Mouse (Mus musculus) neural tube, embryonic 11.5 days (tissue): ENCODE results near the gene Pdxp. TPM values are rescaled to one million over a fixed set of nuclear protein-coding genes. Genes with fewer than 3 reads are reported as not detected.
"Not testable (repeated sequence)": the region's sequence is repeated elsewhere in the genome, so short reads cannot be mapped to it uniquely, and the experiment has no call there.

Experiments
- ATAC-seq: fragments of 200-750 bp; cut with Nextera tagmentation; 2 replicates; pipeline ENCODE4 v1.8.0; 2017; ENCODE audit warnings: moderate number of reproducible peaks, mild to moderate bottlenecking, moderate TSS enrichment, moderate library complexity; ENCODE audit not compliant: insufficient read depth, low FRiP score, low TSS enrichment
- DNase-seq: peaks from one replicate; pipeline ENCODE4 v3.0.0-alpha.2; 2015; ENCODE audit warnings: low spot score
- H3K27ac ChIP-seq: fragments of 300-500 bp; sonication (generic); 2 replicates; pipeline ENCODE4 v1.5.1; 2014; ENCODE audit warnings: low read depth, mild to moderate bottlenecking, low read length
- H3K27me3 ChIP-seq: fragments of 300-500 bp; sonication (generic); 2 replicates; pipeline ENCODE4 v1.6.1; 2014; ENCODE audit warnings: mild to moderate bottlenecking, low read length, mixed read lengths; ENCODE audit not compliant: control insufficient read depth, insufficient read depth
- H3K36me3 ChIP-seq: fragments of 300-500 bp; sonication (generic); 2 replicates; pipeline ENCODE4 v1.6.1; 2014; ENCODE audit warnings: mild to moderate bottlenecking, low read length, moderate library complexity, mixed read lengths; ENCODE audit not compliant: control insufficient read depth, insufficient read depth
- H3K4me1 ChIP-seq: fragments of 300-500 bp; sonication (generic); 2 replicates; pipeline ENCODE4 v1.6.1; 2014; ENCODE audit warnings: low read length, mixed read lengths; ENCODE audit not compliant: control insufficient read depth, insufficient read depth
- H3K4me2 ChIP-seq: fragments of 300-500 bp; sonication (generic); 2 replicates; pipeline ENCODE4 v1.6.1; 2014; ENCODE audit warnings: low read depth, mild to moderate bottlenecking, moderate library complexity
- H3K4me3 ChIP-seq: fragments of 300-500 bp; sonication (generic); 2 replicates; pipeline ENCODE4 v1.5.1; 2014; ENCODE audit warnings: low read depth, low read length
- H3K9ac ChIP-seq: fragments of 300-500 bp; sonication (generic); 2 replicates; pipeline ENCODE4 v1.6.1; 2014; ENCODE audit warnings: mild to moderate bottlenecking, low read length
- H3K9me3 ChIP-seq: fragments of 300-500 bp; sonication (generic); 2 replicates; pipeline ENCODE4 v1.6.1; 2016; ENCODE audit warnings: low read length; ENCODE audit not compliant: control insufficient read depth
- WGBS: fragments of 180-500 bp; shearing (Covaris S2); extraction: QIAGEN DNeasy Blood & Tissue Kit; methylation state at CpG from one replicate; pipeline ENCODE4 v1.1.7; 2014; 5-methylcytosine and 5-hydroxymethylcytosine counted together
- polyA plus RNA-seq: library from polyadenylated mRNA; unstranded; fragments of >200 nt; fragmentation: Nextera tagmentation; extraction: Ambion mirVana; gene quantifications from 2 replicates; pipeline ENCODE4 v1.2.1, GENCODE M21; 2014

Gene Pdxp
- polyA plus RNA-seq, 1 experiment from 2014 or later: 34.9 TPM

- Histone ChIP-seq H3K9me3 (no peaks in the 10 kb centered on the region), H3K36me3 (no peaks in the 10 kb centered on the region), H3K4me3 (peak within 1 kb of the TSS; percentile 74), H3K27me3 (no peaks in the 10 kb centered on the region), H3K27ac (peak within 1 kb of the TSS; percentile 98), H3K4me2 (peak within 1 kb of the TSS; percentile 88), H3K4me1 (peaks cover 6% of the 10 kb centered on the region; the same call in 1 of the 2 replicates), H3K9ac (peak within 1 kb of the TSS; percentile 88)
- WGBS: under 1% methylated on average over 72 of the region's 95 CpGs
- ATAC-seq (peak; percentile 89), DNase-seq (peak; percentile 95)
These were observed 36.5 kb upstream of the Pdxp start, which contains the start of gene Gga1 for GRCm38 (mm10) chr15:78876991-78877809. Gene Gga1 (plus strand): TSS chr15:78877190.

- Histone ChIP-seq H3K4me3 (peak overlapping the region; percentile 74), H3K4me1 (peaks cover 6% of the 10 kb centered on the region; the same call in 1 of the 2 replicates), H3K27ac (peak overlapping the region; percentile 98), H3K9ac (peak overlapping the region; percentile 88), H3K9me3 (no peaks in the 10 kb centered on the region), H3K4me2 (peak overlapping the region; percentile 88), H3K36me3 (no peaks in the 10 kb centered on the region), H3K27me3 (no peaks in the 10 kb centered on the region)
- ATAC-seq (peak; percentile 31; the same call in 1 of the 2 replicates), DNase-seq (no peak)
- under 1% methylated on average over 17 of the region's 17 CpGs for WGBS
These were observed 35.8 kb upstream of the Pdxp start for GRCm38 (mm10) chr15:78877810-78878390.

DNA sequence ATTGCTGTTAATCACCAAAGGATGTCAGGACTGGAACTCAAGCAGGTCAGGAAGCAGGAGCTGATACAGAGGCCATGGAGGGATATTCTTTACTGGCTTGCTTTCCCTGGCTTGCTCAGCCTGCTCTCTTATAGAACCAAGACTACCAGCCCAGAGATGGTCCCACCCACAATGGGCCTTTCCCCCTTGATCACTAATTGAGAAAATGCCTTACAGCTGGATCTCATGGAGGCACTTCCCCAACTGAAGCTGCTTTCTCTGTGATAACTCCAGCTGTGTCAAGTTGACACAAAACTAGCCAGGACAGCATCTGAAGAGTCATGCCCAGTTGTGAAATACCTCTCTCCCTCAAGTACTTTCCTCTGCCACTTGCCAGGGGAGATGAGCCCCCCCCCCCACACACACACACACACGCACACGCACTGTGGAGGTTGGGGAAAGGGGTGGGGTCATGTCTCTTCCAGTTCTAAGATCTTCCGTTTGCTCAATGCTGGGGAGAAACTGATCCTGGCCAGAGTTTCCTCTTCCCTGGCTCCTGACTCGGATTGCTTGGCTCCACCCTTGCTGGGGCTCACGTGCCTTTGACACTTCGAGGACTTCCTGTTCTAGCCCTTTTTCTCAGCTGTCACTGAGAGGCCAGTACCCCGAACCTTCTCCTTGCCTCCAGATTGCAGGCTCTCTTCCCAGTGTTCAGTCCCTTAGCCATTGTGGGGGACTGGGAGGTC is 34.8 kb upstream of the Pdxp start:
- H3K4me1 ChIP-seq, H3K27me3 ChIP-seq, DNase-seq, H3K27ac ChIP-seq, H3K9me3 ChIP-seq, H3K36me3 ChIP-seq, H3K4me2 ChIP-seq, H3K9ac ChIP-seq, H3K4me3 ChIP-seq, ATAC-seq: not testable (repeated sequence)
- WGBS: 74% methylated on average over 7 of the region's 7 CpGs

DNA sequence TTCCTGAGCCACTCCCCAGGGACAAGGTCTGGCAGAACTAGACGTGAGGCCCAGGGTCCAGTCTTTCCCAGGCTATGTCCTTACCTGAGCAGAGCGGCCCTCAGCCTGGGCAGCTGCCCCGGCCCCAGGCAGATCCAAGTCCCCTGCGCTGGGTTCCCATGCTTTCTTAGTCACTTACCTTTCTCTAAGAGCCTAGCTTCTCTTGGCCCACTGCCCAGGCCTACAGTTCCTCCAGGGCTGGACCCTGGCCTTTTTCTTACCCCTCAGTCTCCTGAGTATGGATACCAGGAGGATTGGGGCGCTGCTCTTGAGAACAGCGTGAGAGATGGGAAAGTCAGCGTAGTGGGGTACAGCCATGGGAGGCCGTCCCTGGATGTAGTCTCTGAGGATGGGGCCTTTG is 33.3 kb upstream of the Pdxp start:
- H3K4me3 ChIP-seq: no peak overlapping the region
- H3K27me3 ChIP-seq: no peaks in the 10 kb centered on the region
- H3K9me3 ChIP-seq: no peaks in the 10 kb centered on the region
- H3K4me2 ChIP-seq: no peak overlapping the region
- no peak for DNase-seq
- ATAC-seq: no peak
- peaks cover 14% of the 10 kb centered on the region for H3K36me3 ChIP-seq
- H3K4me1 ChIP-seq: peaks cover 6% of the 10 kb centered on the region; the same call in 1 of the 2 replicates
- no peak overlapping the region for H3K27ac ChIP-seq
- 94% methylated on average over 8 of the region's 8 CpGs for WGBS
- no peak overlapping the region for H3K9ac ChIP-seq

- H3K4me1 ChIP-seq: peaks cover 6% of the 10 kb centered on the region; the same call in 1 of the 2 replicates
- H3K9ac ChIP-seq: no peak overlapping the region
- H3K4me2 ChIP-seq: no peak overlapping the region
- no peak overlapping the region for H3K27ac ChIP-seq
- WGBS: 88% methylated on average over 3 of the region's 3 CpGs
- no peaks in the 10 kb centered on the region for H3K9me3 ChIP-seq
- ATAC-seq (no peak), DNase-seq (no peak)
- H3K4me3 ChIP-seq: no peak overlapping the region
- H3K36me3 ChIP-seq: peaks cover 14% of the 10 kb centered on the region
- no peaks in the 10 kb centered on the region for H3K27me3 ChIP-seq
These were observed 31.9 kb upstream of the Pdxp start for GRCm38 (mm10) chr15:78881828-78882227.

GRCm38 (mm10) chr15:78889401-78889853 is 24.3 kb upstream of the Pdxp start:
- ATAC-seq (no peak), DNase-seq (no peak)
- no peak overlapping the region for H3K4me2 ChIP-seq
- H3K9me3 ChIP-seq: no peaks in the 10 kb centered on the region
- H3K27me3 ChIP-seq: no peaks in the 10 kb centered on the region
- H3K4me3 ChIP-seq: no peak overlapping the region
- WGBS: 29% methylated on average over 11 of the region's 13 CpGs
- no peak overlapping the region for H3K9ac ChIP-seq
- no peak overlapping the region for H3K27ac ChIP-seq
- peaks cover 3% of the 10 kb centered on the region; the same call in 1 of the 2 replicates for H3K4me1 ChIP-seq
- peaks cover 11% of the 10 kb centered on the region for H3K36me3 ChIP-seq

DNA sequence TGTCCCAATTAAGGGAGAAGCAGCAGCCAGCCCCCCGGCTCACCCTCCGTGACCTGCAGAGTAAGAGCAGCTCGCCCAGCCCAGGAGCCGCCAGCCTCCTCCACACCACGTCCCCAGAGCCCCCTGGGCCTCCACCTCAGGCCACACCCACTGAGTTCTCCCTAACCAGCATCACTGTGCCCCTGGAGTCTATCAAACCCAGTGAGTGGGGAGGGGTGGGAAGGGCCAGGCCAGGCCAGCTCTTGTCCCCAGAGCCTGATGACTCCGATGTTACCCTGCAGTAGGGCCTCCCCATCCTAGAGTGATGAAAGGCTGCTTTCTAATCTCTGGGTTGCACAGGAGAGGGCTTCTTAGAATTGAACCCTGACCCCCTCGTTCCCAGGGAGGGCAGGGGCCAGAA is 21.3 kb upstream of the Pdxp start:
- peaks cover 5% of the 10 kb centered on the region for H3K4me1 ChIP-seq

DNA sequence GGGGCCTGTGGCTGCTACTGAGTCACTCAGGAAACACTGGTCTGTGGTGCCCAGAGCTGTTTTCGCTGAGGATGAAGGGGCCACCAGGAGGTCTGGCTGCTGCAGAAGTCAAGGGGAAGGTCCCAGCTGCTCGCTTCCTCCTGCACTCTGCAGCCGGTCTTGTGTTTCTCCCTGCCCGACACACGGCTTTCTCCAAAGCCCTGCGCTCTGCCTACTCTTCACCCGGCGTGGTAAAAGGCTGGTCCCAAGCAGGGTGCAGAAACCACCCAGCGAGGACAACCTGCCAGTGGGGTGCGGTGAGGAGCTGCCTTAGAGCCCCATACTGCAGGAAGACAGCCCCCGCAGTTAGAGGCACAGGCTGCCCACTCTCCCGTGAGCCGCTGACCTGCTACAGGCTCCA is 19.0 kb upstream of the Pdxp start:
- Histone ChIP-seq H3K4me2 (no peak overlapping the region), H3K36me3 (peaks cover 5% of the 10 kb centered on the region; the same call in 1 of the 2 replicates), H3K9me3 (no peaks in the 10 kb centered on the region), H3K4me3 (no peak overlapping the region), H3K27me3 (no peaks in the 10 kb centered on the region), H3K4me1 (peaks cover 3% of the 10 kb centered on the region), H3K27ac (no peak overlapping the region), H3K9ac (no peak overlapping the region)
- ATAC-seq (no peak), DNase-seq (no peak)
- 79% methylated on average over 13 of the region's 13 CpGs for WGBS

More for the DNA sequence above, 21.3 kb upstream of the Pdxp start:
- no peak for ATAC-seq
- no peaks in the 10 kb centered on the region for H3K9me3 ChIP-seq
- no peak overlapping the region for H3K4me2 ChIP-seq
- peaks cover 7% of the 10 kb centered on the region; the same call in 1 of the 2 replicates for H3K36me3 ChIP-seq
- no peak overlapping the region for H3K9ac ChIP-seq
- H3K27me3 ChIP-seq: no peaks in the 10 kb centered on the region
- no peak overlapping the region for H3K27ac ChIP-seq
- H3K4me3 ChIP-seq: no peak overlapping the region
- 72% methylated on average over 7 of the region's 7 CpGs for WGBS
- DNase-seq: no peak
